Mouse (Mus musculus): ENCODE measurements around the gene Kif2c. TPM values are rescaled to one million over a fixed set of nuclear protein-coding genes. Genes with fewer than 3 reads are reported as not detected.

Kif2c gene
- total and polyA plus RNA-seq, 3 experiments = 33.9 to 40.3 (median 34.0) TPM

DNA sequence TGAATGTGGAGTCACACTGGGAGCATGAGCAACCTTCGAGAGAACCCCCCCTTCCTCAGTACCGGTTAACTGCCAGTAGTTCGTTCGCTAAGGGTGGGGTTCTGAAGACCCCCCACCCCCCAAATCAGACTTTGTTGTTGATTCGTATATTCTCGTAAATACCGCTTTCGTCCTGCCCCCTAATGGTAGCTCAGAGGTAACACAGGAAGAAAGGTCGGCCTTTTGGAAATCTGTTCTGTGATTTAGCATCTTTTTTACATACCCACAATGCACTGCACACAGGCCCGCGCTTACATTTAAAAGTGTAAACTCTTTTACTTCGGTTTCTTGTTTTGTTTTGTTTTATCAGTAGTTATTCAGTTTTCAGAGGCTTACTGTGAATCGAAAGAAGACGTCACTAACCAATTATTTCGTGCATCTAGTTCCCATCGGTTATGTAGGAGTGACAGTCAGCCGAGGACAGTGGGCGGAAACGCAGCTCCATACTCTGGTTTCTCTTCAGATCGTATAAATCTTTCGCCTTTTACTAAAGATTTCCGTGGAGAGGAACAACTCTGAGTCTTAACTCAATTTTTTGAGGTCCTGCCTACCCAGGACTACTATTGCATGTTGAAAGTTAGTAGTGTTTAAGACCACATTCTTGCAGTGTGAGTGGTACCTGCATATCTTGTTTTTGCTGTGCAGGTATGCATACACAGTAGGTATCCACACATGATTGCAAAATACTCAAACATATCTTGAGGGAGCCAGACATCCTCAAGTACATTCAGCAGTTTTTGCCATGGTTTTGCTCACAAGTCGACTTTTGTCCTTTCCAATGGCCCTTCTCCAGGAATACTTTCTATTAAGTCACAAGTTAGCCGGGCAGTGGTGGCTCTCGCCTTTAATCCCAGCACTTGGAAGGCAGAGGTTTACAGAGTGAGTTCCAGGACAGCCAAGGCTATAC, 19.9 kb upstream of the Kif2c start (continued):
- TF ChIP-seq HCFC1 (IDR thresholded peaks at IDR 0.05; ENCODE audit: low read depth, low read length) (peak; percentile 78), ZC3H11A (IDR thresholded peaks at IDR 0.05; ENCODE audit: low read depth, low read length) (no peak; the same call in 1 of the 2 replicates), ETS1 (conservative IDR thresholded peaks at IDR 0.05; ENCODE audit: low read depth, low read length) (peak; percentile 97), ZKSCAN1 (IDR thresholded peaks at IDR 0.05; ENCODE audit: borderline replicate concordance, low read depth, low read length) (no peak), UBTF (IDR thresholded peaks at IDR 0.05; ENCODE audit: low read depth, low read length) (no peak), JUND (conservative IDR thresholded peaks at IDR 0.05; ENCODE audit: low read depth, low read length) (peak; percentile 82), CTCF (conservative IDR thresholded peaks at IDR 0.05 in 1 of 2, IDR thresholded peaks at IDR 0.05 in 1 of 2; ENCODE audit: low read depth in 2 of 2, low read length in 2 of 2) (peak; percentile 59 to 80; a peak in 3 of 4 replicates), TCF12 (IDR thresholded peaks at IDR 0.05; ENCODE audit: low read depth, low read length) (peak; percentile 51; the same call in 1 of the 2 replicates), ZNF384 (IDR thresholded peaks at IDR 0.05; ENCODE audit: low read depth, low read length) (peak; percentile 33; the same call in 1 of the 2 replicates), USF1 (IDR thresholded peaks at IDR 0.05; ENCODE audit: low read depth, low read length) (no peak), PAX5 (IDR thresholded peaks at IDR 0.05; ENCODE audit: low read length) (no peak), ZMIZ1 (IDR thresholded peaks at IDR 0.05; ENCODE audit: low read depth, low read length) (peak; percentile 100), JUN (IDR thresholded peaks at IDR 0.05; ENCODE audit: insufficient read depth, low read depth, low read length) (peak; percentile 38), NRF1 (IDR thresholded peaks at IDR 0.05; ENCODE audit: low read depth, low read length) (peak; percentile 58), MAX (IDR thresholded peaks at IDR 0.05; ENCODE audit: low read length) (peak; percentile 37; the same call in 1 of the 2 replicates), POLR2AphosphoS2 (IDR thresholded peaks at IDR 0.05; ENCODE audit: low read depth, low read length) (peak; percentile 100)

DNA sequence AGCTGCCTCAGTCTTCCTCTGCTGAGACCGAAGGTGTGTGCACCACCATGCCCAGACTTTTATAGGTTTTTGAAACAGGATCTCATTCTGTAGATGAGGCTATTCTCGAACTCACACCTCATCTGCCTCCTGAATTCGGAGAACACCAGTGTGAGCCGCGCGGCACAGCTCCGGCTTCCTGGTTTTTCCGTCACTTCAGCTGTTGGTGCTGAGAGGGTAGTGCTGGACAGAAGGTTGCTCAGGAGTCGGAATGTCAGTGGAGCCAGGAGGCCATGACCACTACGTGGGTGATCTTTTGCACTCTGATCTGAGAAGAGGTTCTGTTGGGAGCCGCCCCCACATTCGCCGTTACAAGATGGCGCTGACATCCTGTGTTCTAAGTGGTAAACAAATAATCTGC, 9.4 kb upstream of the Kif2c start:
- TF ChIP-seq CTCF (conservative IDR thresholded peaks at IDR 0.05 in 1 of 2, IDR thresholded peaks at IDR 0.05 in 1 of 2; ENCODE audit: low read depth in 2 of 2, low read length in 2 of 2) = no peak
- no peak for TF ChIP-seq JUN (IDR thresholded peaks at IDR 0.05; ENCODE audit: insufficient read depth, low read depth, low read length)
- TF ChIP-seq ZMIZ1 (IDR thresholded peaks at IDR 0.05; ENCODE audit: low read depth, low read length) = no peak
- TF ChIP-seq EP300 (IDR thresholded peaks at IDR 0.05; ENCODE audit: low read length) = no peak
- no peak for TF ChIP-seq ETS1 (conservative IDR thresholded peaks at IDR 0.05; ENCODE audit: low read depth, low read length)
- no peak for TF ChIP-seq GABPA (IDR thresholded peaks at IDR 0.05; ENCODE audit: insufficient replicate concordance, low read depth, low read length)
- no peak for TF ChIP-seq NRF1 (IDR thresholded peaks at IDR 0.05; ENCODE audit: low read depth, low read length)
- TF ChIP-seq ELF1 (IDR thresholded peaks at IDR 0.05; ENCODE audit: low read depth, low read length) = no peak
- TF ChIP-seq RAD21 (IDR thresholded peaks at IDR 0.05; ENCODE audit: low read depth, low read length) = no peak
- no peak for TF ChIP-seq POLR2AphosphoS2 (IDR thresholded peaks at IDR 0.05; ENCODE audit: low read depth, low read length)
- TF ChIP-seq PAX5 (IDR thresholded peaks at IDR 0.05; ENCODE audit: low read length) = no peak
- TF ChIP-seq MAX (IDR thresholded peaks at IDR 0.05; ENCODE audit: low read length) = no peak
- TF ChIP-seq IRF4 (IDR thresholded peaks at IDR 0.05; ENCODE audit: low read depth, low read length) = no peak
- no peak for TF ChIP-seq UBTF (IDR thresholded peaks at IDR 0.05; ENCODE audit: low read depth, low read length)
- no peak for TF ChIP-seq ZNF384 (IDR thresholded peaks at IDR 0.05; ENCODE audit: low read depth, low read length)
- TF ChIP-seq KAT2A (IDR thresholded peaks at IDR 0.05; ENCODE audit: insufficient replicate concordance, low read length) = no peak
- TF ChIP-seq TCF12 (IDR thresholded peaks at IDR 0.05; ENCODE audit: low read depth, low read length) = no peak
- TF ChIP-seq MYC (IDR thresholded peaks at IDR 0.05; ENCODE audit: low read depth, low read length) = no peak
- no peak for TF ChIP-seq SMC3 (IDR thresholded peaks at IDR 0.05; ENCODE audit: low read depth, low read length)
- in situ Hi-C loops (cut with MboI; ENCODE audit: low pct_ligation_motif_present, low pct_unique_long_range_greater_than_20kb, low sequenced_read_pairs) = no loop called here
- H3K27ac ChIP-seq (ENCODE audit: insufficient read depth, low read depth) = no peak overlapping the region
- H3K36me3 ChIP-seq (replicated peaks in 1 of 2; ENCODE audit: control insufficient read depth in 1 of 2, insufficient read depth in 1 of 2, low read length in 1 of 2) = no peaks in the 10 kb centered on the region
- H3K9me3 ChIP-seq (replicated peaks; ENCODE audit: low read length) = no peaks in the 10 kb centered on the region
- no peak overlapping the region for H3K9ac ChIP-seq (ENCODE audit: insufficient read depth, low read depth)
- no peaks in the 10 kb centered on the region for H3K79me2 ChIP-seq (replicated peaks; ENCODE audit: control insufficient read depth, extremely low read depth, insufficient read depth, poor library complexity, severe bottlenecking)
- no peaks in the 10 kb centered on the region for H3K27me3 ChIP-seq (replicated peaks)
- no peak for DNase-seq (ENCODE audit: extremely low read depth)
- H3K4me2 ChIP-seq (ENCODE audit: insufficient read depth, low read depth, poor library complexity, severe bottlenecking) = no peak overlapping the region
- dilution Hi-C loops (cut with MboI; ENCODE audit: extremely low pct_ligation_motif_present, extremely low pct_unique_long_range_greater_than_20kb, low sequenced_read_pairs) = no loop called here
- H3K4me3 ChIP-seq (replicated peaks in 1 of 3; ENCODE audit: low read depth in 2 of 3, low read length in 2 of 3, poor library complexity in 1 of 3) = no peak overlapping the region
- peaks cover 2 to 17% of the 10 kb centered on the region in 2 experiments; a peak in 3 of 4 replicates for H3K4me1 ChIP-seq (ENCODE audit: control insufficient read depth in 1 of 2, insufficient read depth in 2 of 2)

Data from CH12.LX (cell line).